Mouse (Mus musculus) liver, adult 2 months (tissue): ENCODE measurements around the gene Gm19426. TPM values are rescaled to one million over a fixed set of nuclear protein-coding genes. Genes with fewer than 3 reads are reported as not detected.

Experiments used
- DNase-seq: peaks from one replicate; pipeline ENCODE4 v3.0.0-alpha.2; 2011; ENCODE audit warnings: low read depth, low spot score; ENCODE audit errors: extremely low read depth
- H3K27ac ChIP-seq: fragments of 200-500 bp; replicated peaks from 2 replicates; pipeline ENCODE4 v1.5.1; 2012; ENCODE audit warnings: low read depth, mild to moderate bottlenecking, control low read depth, inconsistent platforms, low read length; ENCODE audit not compliant: insufficient read depth
- H3K27me3 ChIP-seq: fragments of 200-500 bp; 2 replicates; pipeline ENCODE4 v1.6.1; 2012; ENCODE audit warnings: mild to moderate bottlenecking, moderate library complexity, low read length, inconsistent platforms; ENCODE audit not compliant: control insufficient read depth, insufficient read depth
- H3K36me3 ChIP-seq: fragments of 200-500 bp; 2 replicates; pipeline ENCODE4 v1.6.1; 2012; ENCODE audit warnings: low read length, inconsistent platforms; ENCODE audit not compliant: control insufficient read depth, insufficient read depth
- H3K4me1 ChIP-seq: fragments of 200-500 bp; 2 replicates; pipeline ENCODE4 v1.6.1; 2011; ENCODE audit warnings: low read length; ENCODE audit not compliant: control insufficient read depth, insufficient read depth
- H3K4me3 ChIP-seq: fragments of 200-500 bp; 2 replicates; pipeline ENCODE4 v1.5.1; 2011; ENCODE audit warnings: low read depth, mild to moderate bottlenecking, control low read depth, low read length, moderate library complexity; ENCODE audit not compliant: insufficient read depth
- H3K79me2 ChIP-seq: fragments of 200-500 bp; 2 replicates; pipeline ENCODE4 v1.6.1; 2012; ENCODE audit warnings: inconsistent platforms, mild to moderate bottlenecking, low read length, moderate library complexity; ENCODE audit not compliant: control insufficient read depth, insufficient read depth
- H3K9ac ChIP-seq: fragments of 200-500 bp; 2 replicates; pipeline ENCODE4 v1.6.1; 2012; ENCODE audit warnings: low read depth, mild to moderate bottlenecking, control low read depth, inconsistent platforms, low read length
- CTCF ChIP-seq: fragments of 200-500 bp; IDR thresholded peaks from 2 replicates; pipeline ENCODE4 v1.5.1; 2011; ENCODE audit warnings: low read depth, low read length, control low read depth
- POLR2A ChIP-seq: fragments of 200-500 bp; IDR thresholded peaks from 2 replicates; pipeline ENCODE4 v1.6.1; 2011; ENCODE audit warnings: low read length, control low read depth; ENCODE audit not compliant: insufficient read depth; ENCODE audit errors: extremely low read depth
- WGBS: fragments of 180-500 bp; shearing (Covaris S2); methylation state at CpG from one replicate; pipeline ENCODE4 v1.1.7; 2018; 5-methylcytosine and 5-hydroxymethylcytosine counted together
- polyA plus RNA-seq: library from polyadenylated mRNA; depleted of rRNA; stranded (reverse); fragments of >200 nt; gene quantifications from 2 replicates; pipeline ENCODE4 v1.2.3, GENCODE M21; 2012
- total RNA-seq: library from RNA; depleted of rRNA; stranded (reverse); fragments of >200 nt; gene quantifications from 2 replicates; pipeline ENCODE4 v1.2.3, GENCODE M21; 2014

The Gm19426 gene
- total and polyA plus RNA-seq, 2 experiments: 3.0 to 3.1 TPM

- Histone ChIP-seq H3K36me3 (peaks cover 15% of the 10 kb centered on the region), H3K79me2 (peaks cover 9% of the 10 kb centered on the region; the same call in 1 of the 2 replicates), H3K4me3 (0 out of 2 replicates have a peak overlapping the region, but pooled peaks have one; percentile 11), H3K27ac (no peak overlapping the region), H3K27me3 (no peaks in the 10 kb centered on the region), H3K4me1 (peaks cover 14% of the 10 kb centered on the region), H3K9ac (no peak overlapping the region)
- WGBS: 37% methylated on average over 10 of the region's 10 CpGs
- TF ChIP-seq CTCF (no peak), POLR2A (no peak)
- DNase-seq: peak; percentile 52
These were observed 17.7 kb downstream of the Gm19426 start for GRCm38 (mm10) chr2:84725770-84726169.

GRCm38 (mm10) chr2:84723856-84724255, 19.6 kb downstream of the Gm19426 start:
- Histone ChIP-seq H3K79me2 (peaks cover 9% of the 10 kb centered on the region; the same call in 1 of the 2 replicates), H3K36me3 (peaks cover 15% of the 10 kb centered on the region), H3K4me1 (peaks cover 14% of the 10 kb centered on the region), H3K27me3 (no peaks in the 10 kb centered on the region), H3K9ac (no peak overlapping the region), H3K4me3 (no peak overlapping the region), H3K27ac (no peak overlapping the region)
- TF ChIP-seq CTCF (no peak), POLR2A (no peak)
- no peak for DNase-seq
- 97% methylated on average over 14 of the region's 14 CpGs for WGBS

- TF ChIP-seq POLR2A: no peak
- TF ChIP-seq CTCF: no peak
- Histone ChIP-seq H3K36me3 (peaks cover 15% of the 10 kb centered on the region), H3K27ac (no peak overlapping the region), H3K4me1 (peaks cover 11% of the 10 kb centered on the region), H3K27me3 (no peaks in the 10 kb centered on the region), H3K79me2 (peaks cover 9% of the 10 kb centered on the region; the same call in 1 of the 2 replicates), H3K4me3 (no peak overlapping the region), H3K9ac (no peak overlapping the region)
- peak; percentile 16 for DNase-seq
- 40% methylated on average over 3 of the region's 3 CpGs for WGBS
These were observed 22.3 kb downstream of the Gm19426 start for GRCm38 (mm10) chr2:84721182-84721581.

GRCm38 (mm10) chr2:84720718-84721117, 22.7 kb downstream of the Gm19426 start:
- Histone ChIP-seq H3K9ac (no peak overlapping the region), H3K27ac (no peak overlapping the region), H3K79me2 (peaks cover 7% of the 10 kb centered on the region; the same call in 1 of the 2 replicates), H3K27me3 (no peaks in the 10 kb centered on the region), H3K4me3 (no peak overlapping the region), H3K4me1 (peaks cover 8% of the 10 kb centered on the region), H3K36me3 (peaks cover 15% of the 10 kb centered on the region)
- WGBS: 81% methylated on average over 2 of the region's 2 CpGs
- no peak for TF ChIP-seq POLR2A
- TF ChIP-seq CTCF: no peak
- DNase-seq: no peak

GRCm38 (mm10) chr2:84717357-84717756, 26.1 kb downstream of the Gm19426 start:
- no peaks in the 10 kb centered on the region for H3K27me3 ChIP-seq
- H3K79me2 ChIP-seq: 0 out of 2 replicates have a peak, but pooled peaks cover 2% of the 10 kb centered on the region
- peak; percentile 11 for DNase-seq
- H3K4me1 ChIP-seq: no peaks in the 10 kb centered on the region; the same call in none of the 2 replicates
- 87% methylated on average over 4 of the region's 4 CpGs for WGBS
- no peak overlapping the region for H3K9ac ChIP-seq
- no peaks in the 10 kb centered on the region for H3K36me3 ChIP-seq
- no peak overlapping the region for H3K4me3 ChIP-seq
- no peak overlapping the region for H3K27ac ChIP-seq
- TF ChIP-seq POLR2A (no peak), CTCF (no peak)

- peak overlapping the region; percentile 87 for H3K27ac ChIP-seq
- TF ChIP-seq CTCF: no peak
- no peak for TF ChIP-seq POLR2A
- no peaks in the 10 kb centered on the region for H3K27me3 ChIP-seq
- no peaks in the 10 kb centered on the region for H3K36me3 ChIP-seq
- no peaks in the 10 kb centered on the region; the same call in none of the 2 replicates for H3K4me1 ChIP-seq
- H3K9ac ChIP-seq: no peak overlapping the region
- WGBS: 21% methylated on average over 9 of the region's 9 CpGs
- no peak overlapping the region; the same call in 1 of the 2 replicates for H3K4me3 ChIP-seq
- 0 out of 2 replicates have a peak, but pooled peaks cover 2% of the 10 kb centered on the region for H3K79me2 ChIP-seq
- peak; percentile 69 for DNase-seq
These were observed 26.8 kb downstream of the Gm19426 start for GRCm38 (mm10) chr2:84716423-84717355.
